Mouse (Mus musculus): ENCODE measurements around the gene Sfswap. TPM values are rescaled to one million over a fixed set of nuclear protein-coding genes. Genes with fewer than 3 reads are reported as not detected.
A peak's percentile ranks its signal among the peaks of the same experiment; 100 is the strongest.

The Sfswap gene
- total RNA-seq, 2 experiments from 2014 or later, result 125 to 134 TPM

DNA sequence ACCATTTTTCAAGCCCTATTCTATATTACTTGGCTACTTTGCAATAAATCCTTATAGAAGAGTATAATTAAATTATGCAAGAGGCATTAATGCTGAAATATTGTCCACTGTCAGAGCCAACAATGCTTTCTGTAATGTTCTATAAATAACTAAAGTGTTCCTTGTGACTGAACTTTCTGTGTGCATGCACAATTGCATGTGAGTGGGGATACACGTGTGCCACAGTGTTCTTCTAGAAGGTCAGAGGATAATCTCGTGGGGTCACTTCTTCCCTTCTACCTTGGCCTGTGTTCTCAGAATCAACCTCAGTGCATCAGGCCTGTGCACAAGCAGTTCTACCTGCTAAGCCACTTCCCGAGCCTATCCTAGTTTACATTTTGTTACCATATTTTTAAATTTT, 22.1 kb downstream of the Sfswap start:
- intact Hi-C loops (cut with DNase I), result no loop called here
- DNase-seq (ENCODE audit: extremely low spot score in 1 of 2, low spot score in 2 of 2), result no peak

DNA sequence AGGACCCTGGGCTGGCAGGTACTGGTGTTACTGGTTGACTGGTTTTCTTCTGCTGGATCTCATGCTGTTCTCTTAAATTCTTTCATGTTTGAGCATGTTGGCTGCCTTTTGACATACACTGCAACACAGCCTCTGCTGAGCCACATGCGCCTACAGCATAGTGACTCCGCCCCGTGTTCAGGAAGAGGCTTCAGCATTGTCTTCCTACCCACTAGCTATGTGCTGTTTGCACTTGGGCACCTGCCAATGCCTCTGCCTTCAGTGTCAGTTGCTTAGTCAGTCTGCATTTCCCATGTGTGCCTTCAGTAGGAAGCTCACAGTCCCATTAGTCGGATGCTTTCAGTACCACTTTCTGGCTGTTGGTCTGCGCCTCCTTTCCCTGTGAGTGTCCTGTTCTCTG, 23.7 kb downstream of the Sfswap start:
- DNase-seq (ENCODE audit: extremely low spot score in 1 of 2, low spot score in 2 of 2), result no peak
- intact Hi-C loops (cut with DNase I), result no loop called here

DNA sequence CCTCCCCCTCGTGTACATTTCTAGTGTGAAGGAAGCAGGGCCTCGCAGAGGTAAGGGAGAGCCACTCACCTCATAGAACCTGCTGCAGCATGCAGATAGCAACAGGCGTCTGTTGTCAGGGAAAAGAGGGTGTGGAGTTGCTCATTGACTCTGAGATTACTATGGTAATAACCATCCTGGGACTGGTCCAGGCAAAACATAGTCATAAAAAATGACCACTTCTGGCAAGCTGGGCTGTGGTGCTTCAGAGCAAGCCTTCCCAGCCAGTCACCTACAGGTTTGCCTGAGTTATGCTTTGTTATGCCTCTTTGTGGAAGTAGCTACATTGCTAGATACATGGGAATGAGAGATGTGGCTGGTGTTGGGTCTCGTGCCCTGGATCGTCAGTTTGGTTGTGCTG, 26.1 kb downstream of the Sfswap start:
- no peak for DNase-seq (ENCODE audit: extremely low spot score in 1 of 2, low spot score in 2 of 2)
- intact Hi-C loops (cut with DNase I), result no loop called here

- intact Hi-C loops (cut with DNase I), result no loop called here
- no peak for DNase-seq (ENCODE audit: extremely low spot score in 1 of 2, low spot score in 2 of 2)
These were observed 28.6 kb downstream of the Sfswap start for GRCm38 (mm10) chr5:129529571-129529970.

DNA sequence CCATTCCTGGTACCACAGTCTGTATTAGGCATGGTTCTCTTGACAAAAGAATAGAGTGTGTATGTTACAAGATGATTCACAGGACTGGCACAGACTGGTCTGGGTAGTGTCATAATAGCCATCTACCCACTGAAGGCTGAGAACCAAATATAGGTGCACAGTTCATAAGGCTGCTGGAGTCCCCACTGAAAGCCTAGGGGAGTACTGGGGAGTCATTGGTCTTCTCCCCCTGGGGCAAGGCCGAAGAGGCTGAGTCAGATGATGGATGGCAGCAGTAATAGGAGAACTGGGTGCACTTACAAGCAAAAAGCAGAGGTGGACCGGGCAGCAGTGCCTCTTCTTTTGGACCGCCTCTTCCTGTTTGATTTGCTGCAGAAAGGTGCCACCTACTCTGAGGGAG, 32.7 kb downstream of the Sfswap start:
- DNase-seq (ENCODE audit: extremely low spot score in 1 of 2, low spot score in 2 of 2), result no peak
- intact Hi-C loops (cut with DNase I), result no loop called here

DNA sequence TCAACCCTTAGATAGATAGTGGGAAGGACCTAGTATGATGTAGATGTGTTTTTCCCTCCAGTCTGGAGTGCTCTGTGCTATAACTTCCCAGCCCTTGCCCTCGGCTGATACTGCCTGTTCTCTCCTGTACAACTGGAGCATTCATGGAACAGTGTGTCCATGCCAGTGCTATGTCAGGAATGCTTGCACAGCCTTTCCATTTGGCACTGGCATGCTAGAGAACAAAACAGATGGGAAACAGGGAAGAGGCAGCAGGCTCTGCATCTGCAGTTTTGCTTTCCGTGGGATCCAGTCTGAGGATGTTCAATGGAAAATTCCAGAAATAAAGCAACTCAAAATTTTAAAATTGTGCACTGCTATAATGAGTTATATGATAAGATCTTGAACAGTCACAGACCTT, 33.5 kb downstream of the Sfswap start:
- intact Hi-C loops (cut with DNase I), result no loop called here
- DNase-seq (ENCODE audit: extremely low spot score in 1 of 2, low spot score in 2 of 2), result peak in 1 of 2 experiments; percentile 55

DNA sequence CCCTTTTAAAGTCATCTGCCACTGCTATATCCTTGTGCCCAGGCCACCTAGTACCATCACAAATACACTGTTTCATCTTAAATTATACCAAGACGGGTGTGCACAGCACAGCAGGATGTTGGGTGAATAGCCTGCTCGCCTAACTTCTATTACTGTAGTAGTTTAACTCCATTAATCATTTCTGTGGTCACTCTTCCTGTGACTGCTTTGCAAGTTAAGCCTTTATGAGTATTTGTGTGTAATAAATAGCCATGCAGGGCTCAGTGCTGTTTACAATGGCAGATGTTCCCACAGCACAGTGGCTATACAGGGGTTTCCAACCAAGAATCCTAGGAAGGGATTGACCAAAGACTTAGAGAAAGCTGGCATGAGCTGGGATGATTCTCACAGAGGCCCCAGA, 34.0 kb downstream of the Sfswap start:
- no peak for DNase-seq (ENCODE audit: extremely low spot score in 1 of 2, low spot score in 2 of 2)
- intact Hi-C loops (cut with DNase I), result no loop called here

- intact Hi-C loops (cut with DNase I), result no loop called here
- DNase-seq (ENCODE audit: extremely low spot score in 1 of 2, low spot score in 2 of 2), result no peak
These were observed 34.4 kb downstream of the Sfswap start for GRCm38 (mm10) chr5:129535431-129535830.

- intact Hi-C loops (cut with DNase I), result no loop called here
- DNase-seq (ENCODE audit: extremely low spot score in 1 of 2, low spot score in 2 of 2), result no peak
These were observed 37.8 kb downstream of the Sfswap start for GRCm38 (mm10) chr5:129538826-129539225.

GRCm38 (mm10) chr5:129542236-129542635, 41.2 kb downstream of the Sfswap start:
- intact Hi-C loops (cut with DNase I), result no loop called here
- DNase-seq (ENCODE audit: extremely low spot score in 1 of 2, low spot score in 2 of 2), result no peak

- intact Hi-C loops (cut with DNase I), result no loop called here
- peak in 1 of 2 experiments; percentile 73 for DNase-seq (ENCODE audit: extremely low spot score in 1 of 2, low spot score in 2 of 2)
These were observed 44.8 kb downstream of the Sfswap start for GRCm38 (mm10) chr5:129545787-129546186.

GRCm38 (mm10) chr5:129549716-129550115, 48.7 kb downstream of the Sfswap start:
- intact Hi-C loops (cut with DNase I), result loop anchor here (5.0 kb wide), 1 partner anchor 37 kb away; no protein-coding TSS in a partner anchor
- no peak for DNase-seq (ENCODE audit: extremely low spot score in 1 of 2, low spot score in 2 of 2)

GRCm38 (mm10) chr5:129550790-129551189, 49.8 kb downstream of the Sfswap start:
- intact Hi-C loops (cut with DNase I), result loop anchor here (5.0 kb wide), 1 partner anchor 38 kb away; no protein-coding TSS in a partner anchor
- DNase-seq (ENCODE audit: extremely low spot score in 1 of 2, low spot score in 2 of 2), result no peak

GRCm38 (mm10) chr5:129551991-129552390, 51.0 kb downstream of the Sfswap start:
- DNase-seq (ENCODE audit: extremely low spot score in 1 of 2, low spot score in 2 of 2), result no peak
- intact Hi-C loops (cut with DNase I), result loop anchor here (5.0 kb wide), 1 partner anchor 40 kb away; no protein-coding TSS in a partner anchor

DNA sequence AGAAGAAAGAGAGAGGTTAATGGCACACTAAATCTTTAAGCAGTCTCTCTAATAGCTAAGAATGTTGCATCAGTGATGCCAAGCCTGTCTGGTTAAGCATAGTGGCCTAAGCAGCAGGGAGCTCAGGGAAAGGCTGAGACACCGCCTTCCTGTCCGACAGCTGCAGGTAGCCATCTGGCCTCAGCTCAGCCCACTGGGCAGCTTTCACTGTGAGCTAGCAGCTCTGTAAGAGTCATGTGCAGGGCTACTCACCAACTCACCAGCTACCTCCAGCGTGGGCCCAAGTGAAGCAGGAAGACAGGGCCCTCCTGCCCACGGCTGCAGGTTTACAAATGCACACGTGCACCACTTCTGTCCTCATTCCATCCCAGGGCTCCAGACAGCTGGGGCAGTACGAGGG, 52.6 kb downstream of the Sfswap start:
- DNase-seq (ENCODE audit: extremely low spot score in 1 of 2, low spot score in 2 of 2), result no peak
- intact Hi-C loops (cut with DNase I), result loop anchor here (5.0 kb wide), 1 partner anchor 41 kb away; no protein-coding TSS in a partner anchor

DNA sequence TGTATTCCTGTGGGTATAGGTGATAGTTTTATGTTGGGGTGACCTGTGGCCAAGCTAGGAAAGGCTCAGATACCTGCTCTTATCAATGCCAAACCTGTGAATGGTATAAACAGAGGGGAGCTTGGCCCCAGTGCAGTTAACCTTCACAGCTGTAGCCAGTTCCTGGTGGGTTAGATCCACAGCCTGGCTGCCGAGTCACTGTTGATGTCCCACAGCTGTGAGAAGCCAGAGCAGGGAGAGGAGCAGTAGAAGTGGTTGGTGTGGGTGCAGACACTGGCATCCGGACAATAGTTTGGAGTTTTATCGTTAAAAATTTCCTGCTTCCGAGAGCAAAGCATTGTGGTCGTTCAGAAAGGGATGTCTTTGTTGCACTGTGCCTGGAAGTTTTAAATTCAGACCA, 57.6 kb downstream of the Sfswap start:
- intact Hi-C loops (cut with DNase I), result no loop called here
- no peak for DNase-seq (ENCODE audit: extremely low spot score in 1 of 2, low spot score in 2 of 2)

GRCm38 (mm10) chr5:129559283-129559682, 58.3 kb downstream of the Sfswap start:
- intact Hi-C loops (cut with DNase I), result no loop called here
- no peak for DNase-seq (ENCODE audit: extremely low spot score in 1 of 2, low spot score in 2 of 2)

DNA sequence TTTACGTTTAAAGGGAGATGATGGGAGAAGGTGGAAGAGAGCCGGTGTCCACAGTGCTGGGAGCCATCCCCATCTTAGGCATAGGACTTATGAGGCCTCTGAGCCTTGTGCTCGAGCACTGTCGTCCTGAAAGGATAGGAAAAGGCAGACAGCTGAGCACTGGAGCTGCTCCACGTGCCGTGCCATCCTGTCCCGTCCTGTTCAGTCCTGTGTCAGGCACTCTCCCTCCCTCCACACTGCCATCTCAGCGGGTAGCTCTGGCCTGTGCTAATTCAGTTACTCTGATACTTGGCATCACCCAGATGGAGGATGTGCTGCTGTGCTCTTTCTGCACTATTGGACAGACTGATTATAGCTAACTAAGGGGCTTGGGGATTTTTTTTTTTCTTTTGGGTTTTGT, 61.3 kb downstream of the Sfswap start:
- DNase-seq (ENCODE audit: extremely low spot score in 1 of 2, low spot score in 2 of 2), result no peak
- intact Hi-C loops (cut with DNase I), result no loop called here

DNA sequence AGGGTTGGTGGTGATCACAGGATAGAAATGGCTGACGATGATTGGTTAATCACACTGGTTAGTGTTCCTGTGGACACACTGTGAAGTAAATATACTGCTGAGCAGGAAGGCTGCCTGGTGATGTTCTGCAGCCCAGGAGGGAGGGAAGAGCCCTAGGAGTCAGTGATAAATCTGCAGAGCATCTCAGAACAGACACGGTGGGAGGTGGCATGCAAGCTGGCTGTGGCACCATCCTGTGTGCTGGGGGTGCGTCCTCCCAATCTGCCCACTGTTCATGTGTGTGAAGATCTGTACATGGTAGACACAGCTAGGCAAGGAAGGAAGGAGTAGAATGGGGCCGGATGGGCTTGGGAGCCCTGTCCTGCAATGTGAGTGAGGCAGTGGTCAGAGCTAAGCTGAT, 67.6 kb downstream of the Sfswap start:
- intact Hi-C loops (cut with DNase I), result no loop called here
- no peak for DNase-seq (ENCODE audit: extremely low spot score in 1 of 2, low spot score in 2 of 2)

GRCm38 (mm10) chr5:129578201-129578600, 77.2 kb downstream of the Sfswap start:
- DNase-seq (ENCODE audit: extremely low spot score in 1 of 2, low spot score in 2 of 2), result no peak
- intact Hi-C loops (cut with DNase I), result no loop called here

DNA sequence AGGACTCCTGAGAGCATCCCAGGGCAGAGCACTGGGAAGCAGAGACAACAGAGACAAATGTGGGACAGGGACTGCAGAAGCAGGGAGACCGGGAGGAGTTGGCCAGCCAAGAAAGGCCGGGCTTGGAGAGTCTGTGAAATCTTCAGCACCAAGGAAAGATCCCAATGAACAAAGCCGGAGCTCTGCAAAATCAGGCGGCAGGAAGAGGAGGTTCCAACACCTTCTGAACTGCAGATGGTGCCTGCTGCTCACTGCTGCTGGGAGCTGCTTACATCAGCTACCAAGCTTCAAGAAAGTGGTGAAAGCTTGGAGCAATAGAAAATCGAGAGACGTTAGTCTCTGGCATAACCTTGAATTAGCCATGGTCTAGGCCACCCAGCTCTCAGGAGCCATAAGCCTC, 79.0 kb downstream of the Sfswap start:
- intact Hi-C loops (cut with DNase I), result loop anchor here (5.0 to 10.0 kb wide), 2 partner anchors 165 to 193 kb away; no protein-coding TSS in a partner anchor
- peak in 1 of 2 experiments; percentile 32 for DNase-seq (ENCODE audit: extremely low spot score in 1 of 2, low spot score in 2 of 2)

Measured in left cerebral cortex, postnatal 10 days (tissue).